Mouse (Mus musculus) lung, adult 2 months (tissue): ENCODE data around the gene Wnt7b.

ENCODE experiments used
- CTCF ChIP-seq: fragments of 200-500 bp; IDR thresholded peaks from 2 replicates; pipeline ENCODE4 v1.5.1; 2011; ENCODE audit warnings: mild to moderate bottlenecking, low read length, control low read depth; ENCODE audit not compliant: insufficient read depth
- POLR2A ChIP-seq: fragments of 200-500 bp; IDR thresholded peaks from 2 replicates; pipeline ENCODE4 v1.6.1; 2011; ENCODE audit warnings: low read depth, mild to moderate bottlenecking, control low read depth, low read length, borderline replicate concordance; ENCODE audit errors: extremely low read depth

DNA sequence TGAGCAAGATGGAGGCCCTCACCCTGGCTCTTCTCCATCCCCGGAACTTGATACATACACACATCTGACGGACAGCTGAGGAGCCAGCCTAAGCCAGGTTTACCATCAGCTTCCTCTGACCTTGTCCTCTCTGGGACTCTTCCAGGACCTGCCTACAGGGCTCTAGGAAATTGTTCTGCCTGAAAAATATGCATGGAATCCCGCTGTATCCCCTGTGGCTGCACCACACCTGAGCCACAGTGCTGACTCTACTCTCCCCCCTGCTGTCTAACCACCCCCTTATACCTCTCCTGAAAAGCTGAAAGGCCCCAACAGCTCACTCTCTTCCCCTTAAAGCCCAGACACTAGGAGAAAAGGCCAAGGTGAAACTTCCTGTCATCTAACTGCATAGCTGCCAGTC lies 52.4 kb downstream of the Wnt7b start:
- TF ChIP-seq CTCF (no peak), POLR2A (no peak)
